Mouse (Mus musculus) left cerebral cortex, postnatal 4 days (tissue): ENCODE results near the gene Traf3ip1. TPM values are rescaled to one million over a fixed set of nuclear protein-coding genes. Genes with fewer than 3 reads are reported as not detected.

ENCODE experiments used
- DNase-seq: peaks from one replicate; pipeline ENCODE4 v3.0.0-alpha.2; 2022
- intact Hi-C: fragments of 180-260 bp; cut with DNase I; formaldehyde crosslinking; loops from one replicate; pipeline ENCODE4 v1.15.1; 2025
- total RNA-seq, 2 experiments: library from RNA; stranded (reverse); gene quantifications; 2 replicates each; pipeline ENCODE4 v1.2.3; 2021

Traf3ip1 gene
- total RNA-seq, 2 experiments from 2014 or later, result 15.4 to 16.1 TPM

- DNase-seq, result no peak
- intact Hi-C loops, result loop anchor here (5.0 to 10.0 kb wide), 2 partner anchors 185 to 392 kb away; no protein-coding TSS in a partner anchor
Measured at GRCm38 (mm10) chr1:91572458-91572857, 78.0 kb downstream of the Traf3ip1 start.

GRCm38 (mm10) chr1:91574208-91574607 lies 79.8 kb downstream of the Traf3ip1 start:
- intact Hi-C loops, result loop anchor here (5.0 to 10.0 kb wide), 2 partner anchors 183 to 391 kb away; no protein-coding TSS in a partner anchor
- DNase-seq, result peak; percentile 70

GRCm38 (mm10) chr1:91577883-91578517 lies 83.6 kb downstream of the Traf3ip1 start:
- DNase-seq, result no peak
- intact Hi-C loops, result loop anchor here (10.0 kb wide), 1 partner anchor 387 kb away; no protein-coding TSS in a partner anchor

Other genes starting within 250 kb of the Traf3ip1 start
- gene Ube2f, start 244.3 kb upstream of the Traf3ip1 start, total RNA-seq, result 10 to 100 TPM; 44.5 to 48.4 TPM
- 10 to 100 TPM in 1 of 2 experiments, 1 to 10 TPM in 1; 9.2 to 11.3 TPM for gene Scly, start 196.3 kb upstream of the Traf3ip1 start, total RNA-seq
- under 1 TPM in 1 of 2 experiments, not detected in 1; 0.14 TPM for gene Espnl, start 172.6 kb upstream of the Traf3ip1 start, total RNA-seq
- not detected for gene Klhl30, start 143.6 kb upstream of the Traf3ip1 start, total RNA-seq
- under 1 TPM; 0.22 to 0.32 TPM for gene Erfe, start 128.2 kb upstream of the Traf3ip1 start, total RNA-seq
- gene Ilkap, start 95.8 kb upstream of the Traf3ip1 start, total RNA-seq, result 10 to 100 TPM; 84.7 to 89.3 TPM
- gene Hes6, start 80.6 kb upstream of the Traf3ip1 start, total RNA-seq, result 10 to 100 TPM; 61.6 to 65.6 TPM
- gene Per2, start 35.3 kb upstream of the Traf3ip1 start, total RNA-seq, result 10 to 100 TPM in 1 of 2 experiments, 1 to 10 TPM in 1; 8.4 to 10.7 TPM
- gene Asb1, start 45.9 kb downstream of the Traf3ip1 start, total RNA-seq, result 10 to 100 TPM; 30.4 to 34.6 TPM